Mouse (Mus musculus) layer of hippocampus, postnatal 36 days (tissue): ENCODE data around the gene Tle2. TPM values are rescaled to one million over a fixed set of nuclear protein-coding genes. Genes with fewer than 3 reads are reported as not detected.
A peak's percentile ranks its signal among the peaks of the same experiment; 100 is the strongest.

ENCODE experiments used
- DNase-seq, 2 experiments: peaks; one replicate each; pipeline ENCODE4 v3.0.0; 2022
- total RNA-seq, 2 experiments: library from RNA; stranded (reverse); gene quantifications; 2 replicates each; pipeline ENCODE4 v1.2.3; 2021

Gene Tle2
- total RNA-seq: 10 to 100 TPM; 33.2 to 33.9 TPM

GRCm38 (mm10) chr10:81574081-81575056 is at the start of gene Tle2:
TSS of gene Tle2 (plus strand) at chr10:81574561.
- DNase-seq: peak in 1 of 2 experiments; percentile 3

DNA sequence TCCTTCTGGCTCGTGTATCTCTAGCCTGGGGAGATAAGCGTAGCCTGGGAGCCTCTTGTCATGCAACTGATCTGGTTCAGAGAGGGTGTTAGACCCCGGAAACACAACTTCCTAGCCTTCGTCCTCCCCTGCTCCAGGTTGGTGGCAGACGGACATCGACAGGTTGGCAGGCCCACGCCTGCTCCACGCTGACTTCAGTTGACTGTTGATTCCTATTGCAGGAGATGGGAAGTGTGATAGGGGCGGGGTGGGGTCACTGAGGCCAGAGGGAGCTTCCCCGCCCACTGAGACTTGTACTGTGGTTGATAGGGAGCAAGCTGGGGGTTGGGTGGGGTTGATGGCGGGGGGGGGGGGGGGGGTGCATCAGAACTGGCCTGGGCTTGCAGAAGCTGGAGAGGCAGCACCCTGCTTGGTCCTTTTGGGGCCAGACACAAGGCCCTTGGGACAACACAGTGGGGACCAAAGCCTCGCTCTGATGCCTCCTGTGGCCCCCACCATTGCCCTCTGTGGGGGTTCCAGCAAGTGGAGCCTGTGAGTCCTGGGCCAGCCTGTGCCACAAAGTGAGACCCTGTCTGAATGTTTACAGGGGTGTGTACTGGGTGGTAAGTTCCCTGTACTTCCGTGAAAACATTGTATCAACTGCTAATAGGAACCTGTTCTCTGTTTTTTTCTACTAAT is 49.2 kb upstream of the Tle2 start:
- no peak for DNase-seq

DNA sequence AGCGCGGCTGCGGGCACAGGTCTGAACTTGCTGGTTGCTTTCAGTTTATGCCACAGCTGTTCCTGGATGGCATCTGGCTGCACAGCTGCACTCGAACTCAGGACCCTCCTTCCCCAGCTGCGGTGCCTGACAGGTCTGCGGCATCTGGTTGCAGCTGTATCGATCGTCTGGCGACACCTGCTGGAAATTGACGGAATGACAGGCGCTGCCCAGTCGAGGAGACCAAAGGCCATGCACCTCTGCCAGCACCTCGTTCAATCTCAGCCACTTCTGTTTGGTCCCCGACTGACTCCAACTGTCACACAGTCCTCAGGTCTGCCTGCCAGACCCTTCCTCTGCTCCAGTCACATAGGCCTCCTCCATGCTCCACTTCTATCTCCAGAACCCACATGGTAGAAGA is 47.6 kb upstream of the Tle2 start:
- peak; percentile 61 to 63 for DNase-seq

- no peak for DNase-seq
These were observed 39.5 kb upstream of the Tle2 start for GRCm38 (mm10) chr10:81534826-81535225.

DNA sequence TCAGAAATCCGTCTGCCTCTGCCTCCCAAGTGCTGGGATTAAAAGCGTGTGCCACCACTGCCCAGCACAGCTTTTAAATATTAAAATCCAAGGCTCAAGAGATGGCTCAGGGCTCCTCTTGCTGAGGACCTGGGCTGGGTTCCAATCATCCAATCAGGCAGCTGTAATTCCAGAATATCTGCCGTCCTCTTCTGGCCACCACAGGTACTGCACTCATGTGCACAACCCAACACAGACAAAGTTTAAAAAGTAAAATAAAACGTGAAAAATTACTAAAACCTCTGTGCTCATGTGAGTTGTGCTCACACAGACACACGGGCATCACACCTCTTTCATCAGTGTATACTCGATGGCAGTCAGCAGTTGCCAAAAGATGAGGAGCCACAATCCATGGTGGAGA is 37.6 kb upstream of the Tle2 start:
- no peak for DNase-seq

GRCm38 (mm10) chr10:81537429-81537828 is 36.9 kb upstream of the Tle2 start:
- no peak for DNase-seq

GRCm38 (mm10) chr10:81538321-81539048 is 35.9 kb upstream of the Tle2 start:
- no peak for DNase-seq

- no peak for DNase-seq
These were observed 33.0 kb upstream of the Tle2 start for GRCm38 (mm10) chr10:81541363-81541762.

DNA sequence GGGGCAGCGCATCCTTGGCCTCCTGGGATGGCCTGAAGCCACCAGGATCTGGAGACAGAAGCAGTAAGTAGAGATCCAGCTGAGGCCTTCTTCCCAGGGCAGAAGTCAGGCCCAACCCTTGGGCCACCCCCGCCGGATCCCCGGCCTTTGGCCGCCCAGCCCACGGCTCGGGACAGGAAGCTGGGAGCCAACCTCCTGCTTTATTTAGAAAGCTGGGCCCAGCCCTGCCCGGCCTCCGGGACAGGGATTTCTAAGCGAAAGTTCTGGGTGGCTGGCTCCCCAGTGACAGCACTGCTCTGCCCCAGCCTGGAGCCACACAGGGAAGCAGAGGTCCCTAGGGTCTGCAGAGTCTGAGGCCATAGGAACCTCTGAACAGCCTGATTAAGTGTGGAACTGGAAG is 32.6 kb upstream of the Tle2 start:
- no peak for DNase-seq

DNA sequence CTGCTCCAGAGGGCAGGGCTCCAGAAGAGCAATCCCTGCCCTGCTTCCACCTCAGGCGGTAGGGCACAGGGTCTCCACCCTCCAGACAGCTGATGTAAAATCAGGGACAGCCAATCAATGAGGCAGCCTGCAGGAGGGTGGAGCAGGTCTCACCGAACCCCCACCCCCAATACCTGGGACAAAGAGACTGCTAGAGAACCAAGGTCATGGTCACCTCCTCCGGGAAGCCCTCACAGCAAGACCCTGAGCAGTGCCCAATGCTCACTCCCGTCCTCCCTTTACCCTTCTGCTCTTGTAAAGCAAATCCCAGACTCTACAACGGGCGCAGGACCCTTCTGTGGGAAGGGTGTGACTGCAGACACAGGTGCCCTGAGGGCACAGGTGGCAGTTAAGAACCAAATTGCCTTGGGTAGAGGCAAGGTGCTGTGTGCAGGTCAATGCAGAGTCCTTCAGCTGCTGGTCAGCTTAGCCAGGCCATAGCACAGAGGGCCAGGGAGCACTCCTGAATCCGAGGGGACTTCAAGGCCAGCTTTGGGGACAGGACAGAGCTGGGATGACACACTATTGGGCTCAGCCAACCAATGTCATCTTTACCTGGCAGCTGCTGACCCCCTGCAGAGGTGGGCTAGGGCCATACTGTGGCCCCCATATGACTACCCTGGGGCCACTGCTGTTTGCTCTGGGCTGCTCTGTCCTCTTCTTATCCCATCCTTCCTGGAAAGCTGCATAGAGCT is 31.5 kb upstream of the Tle2 start:
- DNase-seq: no peak

DNA sequence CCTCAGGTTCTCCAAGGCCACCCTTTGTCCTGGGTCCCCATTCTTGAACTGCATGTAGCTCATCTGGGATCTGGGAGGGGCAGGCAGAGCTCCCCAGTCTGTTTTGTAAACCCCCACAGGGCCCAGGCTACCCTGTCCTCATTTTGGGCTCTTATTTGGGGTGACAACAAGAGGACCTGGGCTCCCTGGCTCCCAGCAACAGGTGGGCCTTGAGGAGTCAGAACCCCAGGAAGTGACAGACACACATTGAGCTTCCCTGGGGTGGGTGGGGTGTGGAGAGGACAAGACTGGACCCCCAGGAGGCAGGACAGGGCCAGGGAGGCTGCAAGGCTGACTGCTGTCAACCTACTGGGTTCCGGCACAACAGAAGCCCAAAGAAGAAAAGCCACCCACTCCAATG is 30.7 kb upstream of the Tle2 start:
- DNase-seq: no peak

- DNase-seq: no peak
These were observed 29.8 kb upstream of the Tle2 start for GRCm38 (mm10) chr10:81544296-81545160.

- peak; percentile 100 for DNase-seq
These were observed 29.1 kb upstream of the Tle2 start, which contains the start of gene Gna11 for GRCm38 (mm10) chr10:81545161-81545747. TSS of gene Gna11 (minus strand) at chr10:81545190.

- DNase-seq: no peak
These were observed 28.0 kb upstream of the Tle2 start for GRCm38 (mm10) chr10:81546332-81546731.

GRCm38 (mm10) chr10:81546788-81547571 is 27.4 kb upstream of the Tle2 start:
- DNase-seq: no peak

DNA sequence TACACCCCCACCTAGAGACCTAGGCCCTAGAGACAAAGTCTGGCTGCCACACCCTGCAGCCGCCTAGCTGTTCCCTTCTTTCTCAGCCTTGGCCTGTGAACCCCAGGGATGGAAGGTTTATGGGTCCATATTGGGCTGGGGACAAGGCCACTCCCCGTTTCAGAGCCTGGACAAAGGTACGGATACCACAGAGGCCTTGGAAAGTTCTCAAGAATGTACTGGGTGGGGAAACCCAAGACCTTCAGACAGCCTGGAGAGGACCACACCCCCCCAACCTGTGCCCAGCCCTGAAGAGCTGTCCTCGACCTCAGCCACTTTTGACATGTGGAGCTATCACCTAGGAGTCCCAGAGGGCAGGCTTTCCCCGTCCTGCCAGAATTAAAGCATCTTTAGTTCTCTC is 25.4 kb upstream of the Tle2 start:
- no peak for DNase-seq

DNA sequence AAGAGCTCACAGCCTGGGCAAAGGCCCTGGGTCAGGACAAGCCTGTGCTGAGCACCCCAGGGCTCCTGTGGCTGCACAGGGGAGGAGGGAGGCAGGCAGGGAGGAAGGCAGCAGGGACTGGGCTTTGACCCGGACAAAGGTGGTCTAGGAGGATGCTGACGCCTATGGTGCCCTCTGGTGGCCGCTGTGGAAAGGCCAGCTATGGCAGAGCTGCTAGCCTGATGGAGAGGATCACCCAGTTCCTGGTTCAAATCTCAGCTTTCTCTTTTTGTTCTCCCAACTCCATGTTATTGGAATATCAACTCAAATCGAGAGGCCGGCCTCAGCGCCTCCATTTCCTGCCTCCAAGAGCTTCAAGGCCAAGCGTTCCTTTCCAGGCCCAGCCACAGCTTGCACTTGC is 24.1 kb upstream of the Tle2 start:
- DNase-seq: no peak

- peak; percentile 70 to 75 for DNase-seq
These were observed 22.7 kb upstream of the Tle2 start for GRCm38 (mm10) chr10:81551597-81552102.

GRCm38 (mm10) chr10:81553232-81553631 is 21.1 kb upstream of the Tle2 start:
- DNase-seq: no peak
